Mouse (Mus musculus) erythroblast, embryonic 14.5 days (primary cell): ENCODE measurements around the gene Tmem40. TPM values are rescaled to one million over a fixed set of nuclear protein-coding genes. Genes with fewer than 3 reads are reported as not detected.
A peak's percentile ranks its signal among the peaks of the same experiment; 100 is the strongest.

Experiments used
- H3K27me3 ChIP-seq: 2 replicates; pipeline ENCODE4 v1.6.1; 2012; ENCODE audit warnings: inconsistent platforms; ENCODE audit not compliant: control insufficient read depth
- H3K36me3 ChIP-seq: 2 replicates; pipeline ENCODE4 v1.6.1; 2012; ENCODE audit warnings: mild to moderate bottlenecking, inconsistent platforms; ENCODE audit not compliant: control insufficient read depth
- H3K4me1 ChIP-seq: 2 replicates; pipeline ENCODE4 v1.6.1; 2012; ENCODE audit warnings: inconsistent platforms; ENCODE audit not compliant: control insufficient read depth
- H3K4me3 ChIP-seq: replicated peaks from 2 replicates; pipeline ENCODE3; 2012; ENCODE audit warnings: moderate library complexity, mild to moderate bottlenecking, inconsistent platforms
- H3K9me3 ChIP-seq: 2 replicates; pipeline ENCODE4 v1.6.1; 2012; ENCODE audit warnings: low read length, inconsistent platforms, mixed read lengths; ENCODE audit not compliant: control insufficient read depth
- GATA1 ChIP-seq: IDR thresholded peaks from 2 replicates; pipeline ENCODE4 v1.6.1; 2012; ENCODE audit warnings: low read length, inconsistent platforms, mixed read lengths
- TAL1 ChIP-seq: IDR thresholded peaks from 3 replicates; pipeline ENCODE4 v1.6.1; 2012; ENCODE audit warnings: low read length, inconsistent platforms, mixed read lengths
- polyA plus RNA-seq: library from polyadenylated mRNA; stranded (reverse); fragments of >175 nt; gene quantifications from 2 replicates; pipeline ENCODE4 v1.2.3, GENCODE M21; 2012

Gene Tmem40
- polyA plus RNA-seq, 1 experiment = 5.2 TPM

DNA sequence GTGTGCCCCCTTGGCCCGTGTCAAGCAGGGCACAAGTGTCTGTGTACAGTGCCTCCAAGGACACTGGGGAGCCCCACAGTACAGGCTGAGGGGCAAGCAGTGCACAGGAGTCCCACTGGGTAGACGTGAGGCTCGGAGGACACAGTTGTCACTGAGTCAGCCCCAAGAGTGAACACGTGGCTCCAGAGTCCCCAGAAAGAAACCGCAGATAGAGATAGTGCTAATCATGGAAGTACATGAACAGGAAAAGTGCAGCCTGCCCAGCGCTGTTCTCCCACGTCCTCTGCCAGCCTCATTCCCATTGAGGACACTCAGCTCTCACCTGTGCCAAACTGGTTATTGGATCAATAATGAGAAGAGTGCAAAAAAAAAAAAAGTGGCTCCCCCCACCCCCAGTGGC is 6.7 kb downstream of the Tmem40 start:
- Histone ChIP-seq H3K4me3 (peak overlapping the region; percentile 27), H3K27me3 (no peaks in the 10 kb centered on the region), H3K4me1 (peaks cover 57% of the 10 kb centered on the region), H3K36me3 (peaks cover 5% of the 10 kb centered on the region), H3K9me3 (no peaks in the 10 kb centered on the region)
- TF ChIP-seq GATA1 = no peak
- no peak for TF ChIP-seq TAL1

DNA sequence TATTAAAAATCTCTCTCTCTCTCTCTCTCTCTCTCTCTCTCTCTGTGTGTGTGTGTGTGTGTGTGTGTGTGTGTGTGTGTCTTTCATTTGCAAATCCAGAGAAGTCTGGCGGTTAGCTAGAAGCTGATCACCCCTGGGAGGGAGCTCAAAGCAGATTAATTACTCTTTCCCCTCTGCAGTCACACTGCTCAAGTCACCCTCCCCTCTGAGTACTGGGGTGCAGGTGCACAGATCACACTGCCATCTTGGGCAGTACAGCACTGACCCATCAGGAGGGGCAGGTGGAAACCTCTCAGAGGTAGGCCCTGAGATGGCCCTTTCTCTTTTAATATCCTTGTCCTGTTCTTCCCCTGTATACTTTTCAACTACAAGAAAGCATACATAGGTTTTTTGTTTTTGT is 15.9 kb downstream of the Tmem40 start:
- H3K36me3 ChIP-seq = peaks cover 4% of the 10 kb centered on the region
- peaks cover 29% of the 10 kb centered on the region for H3K4me1 ChIP-seq
- no peaks in the 10 kb centered on the region for H3K27me3 ChIP-seq
- no peak for TF ChIP-seq GATA1
- TF ChIP-seq TAL1 = no peak
- no peak overlapping the region for H3K4me3 ChIP-seq
- H3K9me3 ChIP-seq = no peaks in the 10 kb centered on the region

DNA sequence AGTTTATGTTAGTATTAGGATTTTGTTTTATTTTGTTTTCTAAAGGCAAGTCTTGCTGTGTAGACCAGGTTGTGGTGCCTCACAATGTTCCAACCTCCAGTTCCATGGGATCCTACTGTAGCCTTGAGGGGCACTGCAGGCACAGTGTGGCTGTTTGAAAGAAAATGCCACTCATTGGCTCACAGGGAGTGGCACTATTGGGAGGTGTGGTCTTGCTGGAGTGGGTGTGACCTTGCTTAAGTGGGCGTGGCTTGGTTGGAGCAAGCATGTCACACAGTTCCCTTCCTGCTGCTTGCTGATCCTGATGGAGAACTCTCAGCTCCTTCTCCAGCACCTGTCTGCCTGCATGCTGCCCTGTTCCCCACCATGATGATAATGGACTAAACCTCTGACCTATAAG is 18.6 kb downstream of the Tmem40 start:
- peaks cover 37% of the 10 kb centered on the region for H3K4me1 ChIP-seq
- TF ChIP-seq GATA1 = no peak
- no peak for TF ChIP-seq TAL1
- H3K4me3 ChIP-seq = no peak overlapping the region

DNA sequence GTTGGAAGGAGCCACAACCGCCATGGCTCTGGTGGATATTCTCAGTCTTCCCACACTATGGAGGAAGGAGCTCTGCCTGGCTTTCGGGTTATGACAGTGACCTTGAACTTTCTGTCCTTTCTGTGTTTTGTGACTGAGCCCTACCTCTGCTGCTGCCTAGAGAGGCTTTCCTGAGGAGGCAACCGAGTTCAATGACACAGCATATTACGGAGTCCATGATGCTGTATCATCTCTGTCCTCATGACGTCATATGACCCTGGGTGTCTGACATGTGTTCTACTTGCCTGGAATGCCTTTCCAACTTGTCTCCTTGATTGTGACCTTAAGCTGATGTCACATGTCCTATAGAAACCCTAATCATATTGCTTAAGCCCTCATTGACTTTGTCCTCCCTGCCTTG is 23.2 kb downstream of the Tmem40 start:
- Histone ChIP-seq H3K36me3 (peaks cover 17% of the 10 kb centered on the region), H3K4me3 (no peak overlapping the region), H3K27me3 (no peaks in the 10 kb centered on the region), H3K9me3 (peaks cover 2% of the 10 kb centered on the region; the same call in 1 of the 2 replicates), H3K4me1 (peaks cover 25% of the 10 kb centered on the region)
- no peak for TF ChIP-seq GATA1
- no peak for TF ChIP-seq TAL1

More for the DNA sequence above, 18.6 kb downstream of the Tmem40 start:
- Histone ChIP-seq H3K36me3 (peaks cover 8% of the 10 kb centered on the region), H3K9me3 (no peaks in the 10 kb centered on the region), H3K27me3 (no peaks in the 10 kb centered on the region)

- Histone ChIP-seq H3K27me3 (no peaks in the 10 kb centered on the region), H3K9me3 (peaks cover 2% of the 10 kb centered on the region; the same call in 1 of the 2 replicates), H3K4me1 (peaks cover 8% of the 10 kb centered on the region), H3K4me3 (no peak overlapping the region), H3K36me3 (peaks cover 9% of the 10 kb centered on the region)
- TF ChIP-seq TAL1 (no peak), GATA1 (no peak)
These were observed 27.3 kb downstream of the Tmem40 start for GRCm38 (mm10) chr6:115734909-115735308.

DNA sequence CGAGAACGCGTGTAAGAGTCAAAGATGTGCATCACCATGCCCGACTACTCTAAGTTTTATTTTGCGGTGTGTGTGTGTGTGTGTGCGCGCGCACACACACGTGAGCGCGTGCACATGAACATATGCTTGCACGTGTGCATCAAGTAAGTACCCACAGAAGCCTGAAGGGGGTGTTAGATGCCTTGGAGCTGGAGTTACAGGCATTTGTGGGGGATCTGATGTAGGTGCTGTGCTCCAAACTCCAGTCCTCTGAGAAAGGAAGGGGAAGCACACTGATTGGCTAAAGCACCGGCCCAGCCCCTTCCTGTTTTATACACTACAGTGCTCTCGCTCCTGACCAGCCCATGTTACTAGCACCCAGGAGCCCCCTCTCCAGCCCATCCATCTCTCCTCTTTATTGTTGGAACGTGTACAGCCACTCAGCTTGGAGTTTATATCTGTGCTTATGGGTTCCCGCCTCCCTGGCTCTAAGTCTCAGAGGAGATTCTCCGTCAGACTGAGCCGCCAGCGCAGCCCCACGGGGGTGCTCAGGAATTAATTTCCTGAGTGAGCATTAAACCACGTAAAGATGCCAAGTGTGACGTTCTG is 29.8 kb downstream of the Tmem40 start:
- Histone ChIP-seq H3K4me3 (no peak overlapping the region), H3K9me3 (peaks cover 2% of the 10 kb centered on the region; the same call in 1 of the 2 replicates), H3K36me3 (peaks cover 9% of the 10 kb centered on the region), H3K4me1 (no peaks in the 10 kb centered on the region; the same call in 1 of the 2 replicates), H3K27me3 (no peaks in the 10 kb centered on the region)
- TF ChIP-seq TAL1 (no peak), GATA1 (no peak)

- H3K4me1 ChIP-seq = no peaks in the 10 kb centered on the region
- H3K9me3 ChIP-seq = peaks cover 2% of the 10 kb centered on the region; the same call in 1 of the 2 replicates
- H3K4me3 ChIP-seq = no peak overlapping the region
- no peak for TF ChIP-seq TAL1
- no peak for TF ChIP-seq GATA1
- peaks cover 6% of the 10 kb centered on the region for H3K36me3 ChIP-seq
- no peaks in the 10 kb centered on the region for H3K27me3 ChIP-seq
These were observed 31.5 kb downstream of the Tmem40 start for GRCm38 (mm10) chr6:115730560-115731342.

DNA sequence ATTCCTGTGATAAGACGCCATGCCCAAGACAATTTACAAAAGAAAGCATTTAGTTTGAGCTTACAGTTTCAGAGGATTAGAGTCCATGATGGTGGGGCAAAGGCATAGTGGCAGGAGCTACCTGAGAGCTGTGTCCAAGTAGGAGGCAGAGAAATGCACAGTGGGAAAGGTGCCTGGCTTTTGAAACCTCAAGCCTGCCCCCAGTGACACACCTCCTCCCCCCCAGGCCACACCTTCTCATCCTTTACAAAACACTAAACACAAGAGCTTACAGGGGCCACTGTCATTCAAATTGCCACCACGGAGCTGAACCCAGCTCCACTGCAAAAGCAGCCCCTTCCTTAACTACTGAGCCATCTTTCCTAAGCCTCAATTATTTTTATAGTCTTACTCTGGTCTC is 34.6 kb downstream of the Tmem40 start:
- Histone ChIP-seq H3K4me3 (no peak overlapping the region), H3K27me3 (no peaks in the 10 kb centered on the region), H3K4me1 (no peaks in the 10 kb centered on the region), H3K36me3 (no peaks in the 10 kb centered on the region), H3K9me3 (no peaks in the 10 kb centered on the region; the same call in 1 of the 2 replicates)
- no peak for TF ChIP-seq TAL1

DNA sequence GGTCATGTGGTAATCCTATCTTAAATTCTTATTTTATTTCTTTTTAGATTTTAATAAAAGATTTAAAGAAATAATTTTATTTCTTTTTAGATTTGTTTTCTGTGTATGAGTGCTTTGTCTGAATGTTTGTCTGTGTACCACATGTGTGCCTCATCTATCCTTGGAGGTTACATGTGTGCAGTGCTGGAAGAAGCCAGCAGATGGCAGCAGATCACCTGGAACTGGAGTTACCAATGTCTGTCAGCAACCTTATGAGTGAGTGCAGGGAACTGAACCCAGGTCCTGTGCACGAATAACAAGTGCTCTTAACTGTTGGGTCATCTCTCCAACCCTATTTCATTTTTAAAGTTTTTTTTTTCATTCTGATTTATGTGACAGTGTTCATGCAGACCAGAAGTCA is 35.1 kb downstream of the Tmem40 start:
- TF ChIP-seq GATA1 = no peak
- TF ChIP-seq TAL1 = no peak
- no peak overlapping the region for H3K4me3 ChIP-seq
- H3K36me3 ChIP-seq = no peaks in the 10 kb centered on the region
- H3K27me3 ChIP-seq = no peaks in the 10 kb centered on the region
- no peaks in the 10 kb centered on the region; the same call in 1 of the 2 replicates for H3K9me3 ChIP-seq
- H3K4me1 ChIP-seq = no peaks in the 10 kb centered on the region
